Mouse (Mus musculus) monocyte, adult 5-6 weeks (primary cell): ENCODE data around the gene Tfap4. TPM values are rescaled to one million over a fixed set of nuclear protein-coding genes. Genes with fewer than 3 reads are reported as not detected.

Experiments
- ATAC-seq: fragments of 153-309, 156-312 bp; replicated peaks from 2 replicates; pipeline ENCODE4 v1.8.0; 2017; ENCODE audit warnings: mild to moderate bottlenecking; ENCODE audit not compliant: low TSS enrichment, insufficient number of reproducible peaks, severe bottlenecking, poor library complexity, low FRiP score
- total RNA-seq: library from RNA; stranded (forward); fragments of 200-1000, 200-491, 200-594 nt; gene quantifications from 3 replicates; pipeline ENCODE4 v1.2.3, GENCODE M21; 2017

Gene Tfap4
- total RNA-seq, 1 experiment from 2014 or later: 14.0 TPM

GRCm38 (mm10) chr16:4558980-4559631 lies 548 bp downstream of the Tfap4 start:
- ATAC-seq: peak; percentile 10; the same call in 1 of the 2 replicates

GRCm38 (mm10) chr16:4558384-4558979 lies 1.2 kb downstream of the Tfap4 start:
- peak; percentile 85 for ATAC-seq

DNA sequence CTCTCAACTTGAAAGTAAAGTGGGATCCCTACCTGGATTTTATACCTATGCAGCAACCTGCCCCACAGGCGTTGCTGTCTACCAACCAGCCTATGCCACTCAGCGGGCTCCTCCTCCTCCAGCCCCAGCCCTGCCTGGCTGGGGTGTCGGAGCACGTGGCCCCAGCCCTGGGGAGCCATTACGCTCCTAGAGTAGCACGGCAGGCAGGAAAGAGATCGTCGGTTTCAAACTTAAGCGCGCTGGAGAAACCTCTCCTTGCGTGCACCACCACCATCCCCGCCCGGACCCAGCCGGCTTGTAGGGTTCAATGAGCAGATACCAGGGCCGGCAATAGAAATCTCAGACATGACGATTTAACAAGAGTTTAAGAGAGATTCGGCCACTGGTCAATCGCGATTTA lies 1.7 kb downstream of the Tfap4 start:
- peak; percentile 24; the same call in 1 of the 2 replicates for ATAC-seq

- ATAC-seq: no peak
Measured at GRCm38 (mm10) chr16:4557085-4557484, 2.6 kb downstream of the Tfap4 start.

DNA sequence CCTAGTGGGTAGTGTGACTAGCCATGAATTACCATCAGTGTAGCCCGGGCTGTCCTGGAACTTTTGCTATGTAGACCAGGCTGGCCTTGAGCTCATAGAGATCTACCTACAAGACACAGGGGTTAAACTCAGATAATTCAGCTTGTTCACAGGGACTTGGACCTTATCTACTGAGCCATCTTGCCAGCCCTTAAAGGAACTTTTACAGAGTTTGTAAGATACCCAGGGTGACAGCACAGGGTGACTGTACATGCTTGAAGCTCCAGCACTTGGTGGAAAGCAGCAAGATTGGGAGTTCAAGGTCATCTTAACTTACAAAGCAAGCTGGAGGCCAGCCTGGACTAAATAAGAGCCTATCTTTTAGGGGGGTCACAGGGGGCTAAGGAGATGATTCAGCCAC lies 4.1 kb downstream of the Tfap4 start:
- no peak for ATAC-seq

GRCm38 (mm10) chr16:4552829-4553550 lies 6.7 kb downstream of the Tfap4 start:
- ATAC-seq: no peak

- no peak for ATAC-seq
Measured at GRCm38 (mm10) chr16:4551885-4552284, 7.8 kb downstream of the Tfap4 start.

GRCm38 (mm10) chr16:4551056-4551455 lies 8.6 kb downstream of the Tfap4 start:
- ATAC-seq: peak; percentile 81

- no peak for ATAC-seq
Measured at GRCm38 (mm10) chr16:4548953-4549688, 10.5 kb downstream of the Tfap4 start.

DNA sequence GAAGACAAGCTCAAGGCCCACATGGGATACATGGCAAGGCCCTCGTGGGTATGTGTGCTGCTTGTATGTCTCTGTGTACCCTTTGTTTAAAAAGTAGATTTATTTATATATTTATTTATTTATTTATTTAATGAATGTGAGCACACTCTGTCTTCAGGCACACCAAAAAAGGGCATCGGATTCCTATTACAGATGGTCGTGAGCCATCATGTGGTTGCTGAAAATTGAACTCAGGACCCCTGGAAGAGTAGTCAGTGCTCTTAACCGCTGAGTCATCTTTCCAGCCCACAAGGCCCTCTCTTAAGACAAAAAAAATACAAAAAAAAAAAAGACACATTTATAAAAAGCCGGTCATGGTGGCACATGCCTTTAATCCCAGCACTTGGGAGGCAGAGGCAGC lies 12.0 kb downstream of the Tfap4 start:
- no peak for ATAC-seq

GRCm38 (mm10) chr16:4546838-4547237 lies 12.8 kb downstream of the Tfap4 start:
- no peak for ATAC-seq

DNA sequence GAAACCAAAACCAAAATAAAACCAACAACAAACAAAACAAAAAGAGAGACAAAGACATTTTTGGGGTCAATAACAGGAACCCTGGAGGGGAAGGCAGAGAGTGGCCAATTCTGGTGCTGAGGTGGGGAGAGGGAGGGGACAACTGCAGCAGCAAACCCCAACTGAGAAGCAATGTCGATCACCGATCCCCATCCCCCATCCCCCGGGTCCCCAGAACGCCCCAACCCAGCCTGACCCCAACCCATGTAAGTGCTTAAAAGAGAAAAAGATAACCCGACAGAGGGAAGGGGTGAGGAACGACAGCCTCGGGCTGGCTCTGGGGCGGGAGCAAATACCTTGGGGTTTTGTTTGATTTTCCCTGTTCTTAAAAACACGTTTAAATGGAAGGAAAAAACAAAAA lies 14.8 kb downstream of the Tfap4 start:
- no peak for ATAC-seq

DNA sequence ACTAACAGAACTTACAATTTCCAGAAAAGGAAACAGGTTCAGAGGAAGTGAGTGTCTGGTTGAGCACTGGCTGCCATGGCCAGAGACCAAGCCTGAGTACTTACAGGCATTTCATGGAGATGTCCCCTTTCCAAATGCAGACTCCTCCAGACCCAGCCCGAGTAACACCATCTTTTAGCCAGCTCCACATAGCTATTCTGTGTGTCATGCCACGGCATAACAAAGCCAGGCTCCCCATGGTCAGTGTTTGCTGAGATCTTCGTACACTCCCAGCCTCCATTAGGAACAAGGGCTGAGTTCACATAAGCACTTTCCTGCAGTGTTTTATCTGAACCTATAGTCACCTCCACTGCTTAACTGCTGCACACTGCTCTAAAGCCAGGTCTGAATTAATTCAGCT lies 16.4 kb downstream of the Tfap4 start:
- no peak for ATAC-seq

DNA sequence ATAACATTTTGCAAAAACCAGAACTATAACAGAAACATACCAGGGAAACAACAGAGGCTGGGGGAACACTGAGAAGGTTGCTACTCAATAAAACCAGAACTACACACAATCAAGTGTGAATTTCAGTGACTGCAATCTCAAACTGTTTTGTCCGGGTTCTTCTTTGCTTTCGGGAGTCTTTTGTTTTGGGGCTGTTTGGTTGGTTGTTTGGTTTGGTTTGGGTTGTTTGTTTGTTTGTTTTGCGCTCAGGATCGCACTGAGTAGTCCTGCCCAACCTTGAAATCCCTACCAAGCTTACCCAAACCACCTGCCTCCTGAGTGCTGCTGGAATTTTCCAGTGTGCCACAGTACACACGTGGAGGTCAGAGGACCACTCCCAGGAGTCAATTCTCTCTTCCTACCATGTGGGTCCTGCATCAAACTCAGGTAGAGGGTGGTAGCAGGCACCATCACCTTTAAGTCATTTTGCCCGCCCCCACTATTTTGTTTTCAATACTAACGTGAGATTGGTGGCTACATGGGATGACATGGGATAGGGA lies 17.3 kb downstream of the Tfap4 start:
- no peak for ATAC-seq

DNA sequence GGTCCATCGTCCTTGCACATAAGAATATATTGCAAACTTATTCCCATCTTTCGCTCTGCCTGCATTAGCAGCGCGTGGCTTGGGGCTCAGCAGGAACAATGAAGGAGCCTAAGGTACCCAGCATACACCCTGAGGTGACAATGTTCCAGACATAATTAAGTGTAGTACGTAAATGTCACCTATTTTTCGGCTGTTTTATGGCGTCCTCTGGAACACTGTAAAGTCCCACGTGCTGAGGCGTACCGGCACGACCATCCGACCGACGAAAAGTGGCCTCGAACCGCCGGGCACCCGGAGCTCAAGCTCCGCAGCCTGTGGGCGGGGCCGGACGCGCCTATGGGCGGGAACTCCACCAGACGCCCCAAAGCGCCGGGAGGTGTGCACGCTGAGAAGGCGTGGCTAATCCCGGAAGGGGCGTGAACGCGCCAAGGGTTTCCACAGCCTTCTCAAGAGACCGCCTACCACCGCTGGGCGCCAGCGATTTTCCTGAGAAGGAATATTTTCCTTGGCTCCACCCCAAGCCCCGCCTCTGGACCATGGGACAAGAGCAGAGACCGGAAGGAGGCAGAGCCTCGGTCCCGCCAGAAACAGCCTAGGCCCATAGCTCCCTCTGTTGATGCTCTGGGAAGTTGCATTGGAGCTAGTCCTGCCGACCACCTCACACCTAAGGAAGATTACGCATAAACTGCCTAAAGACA lies 18.0 kb downstream of the Tfap4 start, which contains the start of gene Srl:
Gene Srl, minus strand, starts transcription at position 316 of the 698 bp plus-strand sequence.
- peak; percentile 93 for ATAC-seq

- no peak for ATAC-seq
Measured at GRCm38 (mm10) chr16:4541033-4541432, 18.6 kb downstream of the Tfap4 start.

- ATAC-seq: no peak
Measured at GRCm38 (mm10) chr16:4540064-4540775, 19.4 kb downstream of the Tfap4 start.

- no peak for ATAC-seq
Measured at GRCm38 (mm10) chr16:4539521-4539920, 20.1 kb downstream of the Tfap4 start.
